Mouse (Mus musculus) intestine, postnatal 0 days (tissue): ENCODE results near the gene Il34. TPM values are rescaled to one million over a fixed set of nuclear protein-coding genes. Genes with fewer than 3 reads are reported as not detected.
A peak's percentile ranks its signal among the peaks of the same experiment; 100 is the strongest.

ENCODE experiments used
- ATAC-seq: fragments of 200-750 bp; cut with Nextera tagmentation; 2 replicates; pipeline ENCODE4 v1.8.0; 2017; ENCODE audit warnings: mild to moderate bottlenecking, moderate TSS enrichment, moderate library complexity
- H3K27ac ChIP-seq: fragments of 300-500 bp; sonication (generic); 2 replicates; pipeline ENCODE4 v1.5.1; 2014; ENCODE audit warnings: mild to moderate bottlenecking, low read depth, low read length, moderate library complexity
- H3K27me3 ChIP-seq: fragments of 300-500 bp; sonication (generic); replicated peaks from 2 replicates; pipeline ENCODE4 v1.6.1; 2014; ENCODE audit warnings: low read length, mixed read lengths; ENCODE audit not compliant: control insufficient read depth, insufficient read depth
- H3K36me3 ChIP-seq: fragments of 300-500 bp; sonication (generic); 2 replicates; pipeline ENCODE4 v1.6.1; 2014; ENCODE audit warnings: mild to moderate bottlenecking, moderate library complexity; ENCODE audit not compliant: control insufficient read depth, insufficient read depth
- H3K4me1 ChIP-seq: fragments of 300-500 bp; sonication (generic); replicated peaks from 2 replicates; pipeline ENCODE4 v1.6.1; 2014; ENCODE audit warnings: antibody characterized with exemption, low read length, mixed read lengths; ENCODE audit not compliant: control insufficient read depth, insufficient read depth
- H3K4me2 ChIP-seq: fragments of 300-500 bp; sonication (generic); replicated peaks from 2 replicates; pipeline ENCODE4 v1.6.1; 2014; ENCODE audit warnings: low read depth, mild to moderate bottlenecking, moderate library complexity
- H3K4me3 ChIP-seq: fragments of 300-500 bp; sonication (generic); 2 replicates; pipeline ENCODE4 v1.5.1; 2014; ENCODE audit warnings: low read depth, low read length
- H3K9ac ChIP-seq: fragments of 300-500 bp; sonication (generic); 2 replicates; pipeline ENCODE4 v1.6.1; 2014; ENCODE audit warnings: mild to moderate bottlenecking, low read depth, low read length
- H3K9me3 ChIP-seq: fragments of 300-500 bp; sonication (generic); 2 replicates; pipeline ENCODE4 v1.6.1; 2016; ENCODE audit warnings: mixed run types; ENCODE audit not compliant: control insufficient read depth
- CTCF ChIP-seq: sonication (generic); IDR thresholded peaks from 2 replicates; pipeline ENCODE4 v1.5.1; 2016; ENCODE audit warnings: low read depth, mild to moderate bottlenecking, control low read depth, antibody characterized with exemption, moderate library complexity
- WGBS: fragments of 180-500 bp; shearing (Covaris S2); extraction: QIAGEN DNeasy Blood & Tissue Kit; methylation state at CpG from one replicate; pipeline ENCODE4 v1.1.7; 2014; 5-methylcytosine and 5-hydroxymethylcytosine counted together
- polyA plus RNA-seq: library from polyadenylated mRNA; unstranded; fragments of >200 nt; fragmentation: Nextera tagmentation; extraction: Ambion mirVana; gene quantifications from 2 replicates; pipeline ENCODE4 v1.2.1, GENCODE M21; 2015

Gene Il34
- polyA plus RNA-seq, 1 experiment from 2014 or later: 3.0 TPM

- no peaks in the 10 kb centered on the region for H3K9me3 ChIP-seq
- H3K27ac ChIP-seq: no peak overlapping the region
- no peak overlapping the region for H3K4me3 ChIP-seq
- H3K36me3 ChIP-seq: peaks cover 2% of the 10 kb centered on the region; the same call in 1 of the 2 replicates
- H3K9ac ChIP-seq: no peak overlapping the region
- 0 out of 2 replicates have a peak overlapping the region, but pooled peaks have one; percentile 94 for H3K4me2 ChIP-seq
- TF ChIP-seq CTCF: no peak
- WGBS: 62% methylated on average over 6 of the region's 6 CpGs
- H3K4me1 ChIP-seq: peaks cover 15% of the 10 kb centered on the region; the same call in 1 of the 2 replicates
- no peaks in the 10 kb centered on the region for H3K27me3 ChIP-seq
- no peak for ATAC-seq
Observed at GRCm38 (mm10) chr8:110719898-110720653, 85.6 kb downstream of the Il34 start.

DNA sequence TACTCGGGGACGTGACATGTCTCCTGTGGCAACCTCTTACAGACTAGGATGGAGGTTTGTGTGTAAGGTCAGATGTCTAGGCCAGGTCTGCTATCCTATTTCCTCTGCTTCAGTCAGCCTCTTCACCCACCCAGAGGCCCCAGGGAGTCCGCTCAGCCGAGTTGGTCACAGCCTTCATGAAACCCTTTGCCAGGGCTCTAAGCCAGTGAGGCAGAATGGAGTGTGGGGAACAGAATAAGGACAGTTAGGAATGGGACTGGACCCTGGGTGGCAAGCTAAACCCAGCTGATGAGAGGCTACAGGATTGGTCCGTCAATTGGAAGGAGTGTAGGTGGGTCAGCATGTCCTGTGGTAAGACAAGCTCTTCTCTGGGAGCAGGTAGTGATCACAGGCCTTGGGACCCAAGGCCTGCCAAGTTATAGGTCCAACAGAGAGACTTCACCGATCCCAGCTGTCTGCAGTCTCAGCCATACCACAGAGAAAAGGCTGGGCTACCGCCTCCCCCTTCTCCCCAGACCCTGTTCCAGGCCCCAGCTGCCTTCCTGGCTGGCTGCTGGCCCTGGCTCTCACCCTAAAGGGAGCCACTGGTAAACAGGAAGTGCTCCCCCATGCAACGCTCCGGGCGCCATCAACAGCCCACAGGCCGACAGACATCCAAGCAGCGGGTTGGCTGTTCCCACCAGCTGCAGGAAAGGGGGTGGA is 86.6 kb downstream of the Il34 start:
- whole genome bisulfite sequencing: 50% methylated on average over 12 of the region's 12 CpGs
- TF ChIP-seq CTCF: no peak
- Histone ChIP-seq H3K27me3 (no peaks in the 10 kb centered on the region), H3K9ac (no peak overlapping the region; the same call in 1 of the 2 replicates), H3K27ac (peak overlapping the region; percentile 50; the same call in 1 of the 2 replicates), H3K4me1 (peaks cover 15% of the 10 kb centered on the region; the same call in 1 of the 2 replicates), H3K4me2 (no peak overlapping the region), H3K4me3 (no peak overlapping the region), H3K36me3 (peaks cover 4% of the 10 kb centered on the region; the same call in 1 of the 2 replicates), H3K9me3 (no peaks in the 10 kb centered on the region)
- no peak for ATAC-seq

GRCm38 (mm10) chr8:110718209-110718968 is 87.3 kb downstream of the Il34 start:
- no peak overlapping the region for H3K9ac ChIP-seq
- no peak for ATAC-seq
- no peak for TF ChIP-seq CTCF
- no peak overlapping the region for H3K4me2 ChIP-seq
- no peaks in the 10 kb centered on the region for H3K27me3 ChIP-seq
- H3K4me3 ChIP-seq: no peak overlapping the region
- H3K4me1 ChIP-seq: peaks cover 15% of the 10 kb centered on the region; the same call in 1 of the 2 replicates
- peak overlapping the region; percentile 50; the same call in 1 of the 2 replicates for H3K27ac ChIP-seq
- no peaks in the 10 kb centered on the region for H3K9me3 ChIP-seq
- 62% methylated on average over 8 of the region's 8 CpGs for WGBS
- H3K36me3 ChIP-seq: peaks cover 12% of the 10 kb centered on the region

DNA sequence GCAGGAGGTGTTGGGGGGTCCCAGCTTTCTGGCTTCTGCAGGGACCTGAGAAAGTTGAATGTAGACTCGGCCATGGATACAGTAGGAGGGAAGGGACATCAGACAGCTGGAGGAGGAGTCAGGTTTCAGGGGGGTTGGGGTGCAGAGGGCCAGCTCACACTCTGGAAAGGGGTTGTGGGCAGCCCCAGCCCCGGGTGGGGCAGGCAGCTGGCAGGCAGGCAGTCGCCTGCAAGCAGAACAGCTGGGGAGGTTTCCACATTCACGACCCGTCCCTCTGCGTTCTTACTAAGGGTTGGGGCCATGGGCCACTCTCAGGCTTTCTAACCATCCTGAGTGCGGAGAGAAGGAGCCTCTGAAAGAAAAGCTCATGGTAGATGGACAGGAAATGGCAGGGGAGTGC is 88.6 kb downstream of the Il34 start:
- H3K27me3 ChIP-seq: no peaks in the 10 kb centered on the region
- no peak overlapping the region for H3K4me2 ChIP-seq
- H3K27ac ChIP-seq: no peak overlapping the region
- 52% methylated on average over 7 of the region's 7 CpGs for WGBS
- no peak for TF ChIP-seq CTCF
- H3K4me1 ChIP-seq: peaks cover 15% of the 10 kb centered on the region; the same call in 1 of the 2 replicates
- peaks cover 21% of the 10 kb centered on the region for H3K36me3 ChIP-seq
- H3K9me3 ChIP-seq: no peaks in the 10 kb centered on the region
- H3K9ac ChIP-seq: no peak overlapping the region
- ATAC-seq: no peak
- H3K4me3 ChIP-seq: no peak overlapping the region

DNA sequence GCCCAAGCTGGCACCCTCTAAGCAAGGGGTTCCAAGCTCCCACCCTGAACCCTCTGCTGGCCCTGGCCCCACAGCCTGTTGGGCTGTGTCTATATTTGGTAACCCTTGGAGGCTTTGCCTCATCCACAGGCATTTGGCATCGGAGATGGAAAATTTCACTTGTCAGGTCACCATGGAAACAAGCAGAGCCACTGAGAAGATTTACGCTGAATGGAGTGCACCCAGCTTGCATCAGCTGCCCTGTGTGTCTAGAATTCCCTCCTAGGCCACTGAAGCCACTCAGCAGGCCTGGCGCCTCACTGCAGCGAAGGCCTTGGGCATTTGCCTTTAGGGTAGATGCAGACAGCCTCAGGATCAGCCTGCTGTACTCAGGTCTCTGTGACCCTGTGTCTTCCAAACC is 89.6 kb downstream of the Il34 start:
- H3K4me1 ChIP-seq: peaks cover 15% of the 10 kb centered on the region; the same call in 1 of the 2 replicates
- H3K9ac ChIP-seq: no peak overlapping the region
- TF ChIP-seq CTCF: no peak
- 57% methylated on average over 4 of the region's 4 CpGs for WGBS
- no peaks in the 10 kb centered on the region for H3K27me3 ChIP-seq
- peak overlapping the region; percentile 57 for H3K27ac ChIP-seq
- H3K36me3 ChIP-seq: peaks cover 28% of the 10 kb centered on the region
- no peak overlapping the region for H3K4me2 ChIP-seq
- H3K9me3 ChIP-seq: no peaks in the 10 kb centered on the region
- no peak for ATAC-seq
- H3K4me3 ChIP-seq: no peak overlapping the region
